In the genomic region with DNA sequence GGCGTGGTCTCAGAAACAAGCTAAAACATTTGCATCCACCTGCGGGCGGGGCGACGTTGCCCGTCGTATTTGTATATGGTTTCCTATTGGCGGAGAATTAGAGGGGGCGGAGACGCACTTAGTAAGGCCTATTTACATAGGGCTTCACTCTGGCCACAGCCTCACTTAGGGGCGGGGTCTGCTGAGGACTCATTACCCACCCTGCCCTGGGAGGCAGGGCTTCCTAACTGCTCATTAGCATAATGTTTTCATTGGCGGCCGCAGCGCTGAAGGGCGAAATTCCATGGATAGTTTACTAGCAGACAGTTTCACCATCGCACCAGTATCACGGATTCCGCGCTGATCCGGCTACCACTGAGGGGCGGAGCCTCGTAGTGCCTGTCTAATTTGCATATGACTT, we compare ENCODE assay signal across 8 mouse cellular contexts. TPM values are rescaled to one million over a fixed set of nuclear protein-coding genes. Genes with fewer than 3 reads are reported as not detected.
DNase-seq lines count a peak whose midpoint lies in the region; ATAC-seq and TF ChIP-seq lines count a peak whose summit lies in the region.

No protein-coding gene starts in this region.

- H3K27ac ChIP-seq in embryonic facial prominence, embryonic 13.5 days: peak overlapping the region; percentile 98
- peak overlapping the region; percentile 94 for H3K27ac ChIP-seq in kidney, adult 2 months (ENCODE audit: insufficient read depth, low read depth, low read length)
- peak overlapping the region; percentile 93 for H3K27ac ChIP-seq in limb, embryonic 12.5 days
- peak overlapping the region; percentile 93 for H3K27ac ChIP-seq in midbrain, embryonic 15.5 days
- peak overlapping the region; percentile 95 for H3K27ac ChIP-seq in spleen, adult 2 months (ENCODE audit: insufficient read depth, low read length)

- WGBS in embryonic facial prominence, embryonic 13.5 days: 0% methylated on average over 22 of the region's 22 CpGs
- under 1% methylated on average over 22 of the region's 22 CpGs for WGBS in kidney, adult 2 months
- WGBS in limb, embryonic 12.5 days: under 1% methylated on average over 22 of the region's 22 CpGs
- under 1% methylated on average over 22 of the region's 22 CpGs for WGBS in midbrain, embryonic 15.5 days
- WGBS in spleen, adult 2 months: under 1% methylated on average over 22 of the region's 22 CpGs

- H3K27me3 ChIP-seq in embryonic facial prominence, embryonic 13.5 days: no peaks in the 10 kb centered on the region
- H3K27me3 ChIP-seq in kidney, adult 2 months (replicated peaks; ENCODE audit: control insufficient read depth, insufficient read depth, low read length): no peaks in the 10 kb centered on the region
- H3K27me3 ChIP-seq in limb, embryonic 12.5 days: 0 out of 2 replicates have a peak, but pooled peaks cover 3% of the 10 kb centered on the region
- H3K27me3 ChIP-seq in midbrain, embryonic 15.5 days (replicated peaks): peaks cover 32% of the 10 kb centered on the region
- H3K27me3 ChIP-seq in spleen, adult 2 months (ENCODE audit: control insufficient read depth, insufficient read depth, low read length): no peaks in the 10 kb centered on the region

- no peak for TF ChIP-seq POLR2A in kidney, adult 2 months (IDR thresholded peaks at IDR 0.05; ENCODE audit: low read depth, low read length)
- TF ChIP-seq POLR2A in spleen, adult 2 months (IDR thresholded peaks at IDR 0.05; ENCODE audit: low read depth, low read length): no peak

- peaks cover 54% of the 10 kb centered on the region for H3K4me1 ChIP-seq in embryonic facial prominence, embryonic 13.5 days
- peaks cover 23% of the 10 kb centered on the region for H3K4me1 ChIP-seq in kidney, adult 2 months (ENCODE audit: control insufficient read depth, insufficient read depth, low read length)
- H3K4me1 ChIP-seq in limb, embryonic 12.5 days (replicated peaks): peaks cover 56% of the 10 kb centered on the region
- peaks cover 55% of the 10 kb centered on the region for H3K4me1 ChIP-seq in midbrain, embryonic 15.5 days
- H3K4me1 ChIP-seq in spleen, adult 2 months (ENCODE audit: control insufficient read depth, insufficient read depth, insufficient read length): peaks cover 36% of the 10 kb centered on the region

- DNase-seq in 3134 (ENCODE audit: extremely low read depth, insufficient read length, low spot score): peak; percentile 94
- DNase-seq in adrenal gland, postnatal 36 days: peak; percentile 93 to 96
- DNase-seq in heart, adult 18-20 months: peak; percentile 97 to 99
- peak; percentile 100 for DNase-seq in kidney, adult 2 months
- DNase-seq in spleen, adult 2 months (ENCODE audit: low read depth in 1 of 2, low spot score in 2 of 2): peak; percentile 95 to 99

- H3K4me3 ChIP-seq in embryonic facial prominence, embryonic 13.5 days: peak overlapping the region; percentile 66
- H3K4me3 ChIP-seq in kidney, adult 2 months (ENCODE audit: insufficient read depth, low read depth, low read length): peak overlapping the region; percentile 71
- peak overlapping the region; percentile 76 for H3K4me3 ChIP-seq in limb, embryonic 12.5 days (replicated peaks)
- peak overlapping the region; percentile 74 for H3K4me3 ChIP-seq in midbrain, embryonic 15.5 days
- peak overlapping the region; percentile 71 for H3K4me3 ChIP-seq in spleen, adult 2 months (ENCODE audit: extremely low read depth, insufficient read depth, insufficient read length)

- H3K36me3 ChIP-seq in embryonic facial prominence, embryonic 13.5 days: 0 out of 2 replicates have a peak, but pooled peaks cover 8% of the 10 kb centered on the region
- H3K36me3 ChIP-seq in kidney, adult 2 months (ENCODE audit: control insufficient read depth, insufficient read depth, low read length): no peaks in the 10 kb centered on the region
- H3K36me3 ChIP-seq in limb, embryonic 12.5 days: peaks cover 8% of the 10 kb centered on the region; the same call in 1 of the 2 replicates
- no peaks in the 10 kb centered on the region for H3K36me3 ChIP-seq in midbrain, embryonic 15.5 days (replicated peaks)
- H3K36me3 ChIP-seq in spleen, adult 2 months (ENCODE audit: control insufficient read depth, insufficient read depth, low read length): no peaks in the 10 kb centered on the region

- H3K4me2 ChIP-seq in embryonic facial prominence, embryonic 13.5 days: peak overlapping the region; percentile 93
- peak overlapping the region; percentile 94 for H3K4me2 ChIP-seq in limb, embryonic 12.5 days
- H3K4me2 ChIP-seq in midbrain, embryonic 15.5 days: peak overlapping the region; percentile 79

- H3K9ac ChIP-seq in embryonic facial prominence, embryonic 13.5 days: peak overlapping the region; percentile 84
- peak overlapping the region; percentile 86 for H3K9ac ChIP-seq in limb, embryonic 12.5 days (replicated peaks)
- H3K9ac ChIP-seq in midbrain, embryonic 15.5 days: peak overlapping the region; percentile 89

- peak; percentile 89 for ATAC-seq in embryonic facial prominence, embryonic 13.5 days (ENCODE audit: insufficient number of reproducible peaks, insufficient read depth, low FRiP score, low TSS enrichment, low read depth)
- ATAC-seq in limb, embryonic 12.5 days (ENCODE audit: insufficient number of reproducible peaks, insufficient read depth, low FRiP score, low TSS enrichment, low read depth): peak; percentile 92
- peak; percentile 94 for ATAC-seq in midbrain, embryonic 15.5 days (replicated peaks)

- no peak for TF ChIP-seq CTCF in kidney, adult 2 months (conservative IDR thresholded peaks at IDR 0.05; ENCODE audit: insufficient read depth, insufficient read length, low read depth, low read length)
- TF ChIP-seq CTCF in spleen, adult 2 months (IDR thresholded peaks at IDR 0.05; ENCODE audit: extremely low read depth, insufficient read depth, insufficient read length, insufficient replicate concordance): no peak

- H3K9me3 ChIP-seq in embryonic facial prominence, embryonic 13.5 days: no peaks in the 10 kb centered on the region
- H3K9me3 ChIP-seq in limb, embryonic 12.5 days: no peaks in the 10 kb centered on the region
- no peaks in the 10 kb centered on the region for H3K9me3 ChIP-seq in midbrain, embryonic 15.5 days

RNA-seq across cellular contexts. Expression of gene Tmem259, which starts 0.7 kb away (rescaled TPM):
- total RNA-seq in adrenal gland, postnatal 36 days (2021): 100 to 1,000 TPM; 144 to 146 TPM
- 15.4 and 17.0 TPM in 2 replicates for polyA plus RNA-seq in embryonic facial prominence, embryonic 13.5 days (2015; fragmentation: Nextera tagmentation; extraction: Ambion mirVana)
- total RNA-seq in heart, adult 18-20 months (2021): 100 to 1,000 TPM; 120 TPM
- 262 and 316 TPM in 2 replicates for polyA plus RNA-seq in kidney, adult 2 months (2012; rRNA removed)
- polyA plus RNA-seq in limb, embryonic 12.5 days (2016; fragmentation: Nextera tagmentation; extraction: Ambion mirVana): 20.7 and 22.5 TPM in 2 replicates
- polyA plus RNA-seq in midbrain, embryonic 15.5 days (2015; fragmentation: Nextera tagmentation; extraction: Ambion mirVana): 24.3 and 28.3 TPM in 2 replicates
- polyA plus RNA-seq in spleen, adult 2 months (2012; rRNA removed): 266 and 371 TPM in 2 replicates

RNA-seq across cellular contexts. Expression of gene Cnn2, which starts 3.5 kb away (rescaled TPM):
- total RNA-seq in adrenal gland, postnatal 36 days (2021): 10 to 100 TPM; 30.2 to 42.9 TPM
- 298 and 319 TPM in 2 replicates for polyA plus RNA-seq in embryonic facial prominence, embryonic 13.5 days (2015; fragmentation: Nextera tagmentation; extraction: Ambion mirVana)
- total RNA-seq in heart, adult 18-20 months (2021): 10 to 100 TPM; 28.3 to 32.6 TPM
- polyA plus RNA-seq in kidney, adult 2 months (2012; rRNA removed): 52.3 and 55.5 TPM in 2 replicates
- 216 and 240 TPM in 2 replicates for polyA plus RNA-seq in limb, embryonic 12.5 days (2016; fragmentation: Nextera tagmentation; extraction: Ambion mirVana)
- polyA plus RNA-seq in midbrain, embryonic 15.5 days (2015; fragmentation: Nextera tagmentation; extraction: Ambion mirVana): 28.6 and 34.4 TPM in 2 replicates
- 297 and 409 TPM in 2 replicates for polyA plus RNA-seq in spleen, adult 2 months (2012; rRNA removed)

RNA-seq across cellular contexts. Expression of gene Abca7, which starts 11.4 kb away (rescaled TPM):
- total RNA-seq in adrenal gland, postnatal 36 days (2021): 10 to 100 TPM; 20.2 to 20.3 TPM
- polyA plus RNA-seq in embryonic facial prominence, embryonic 13.5 days (2015; fragmentation: Nextera tagmentation; extraction: Ambion mirVana): 2.2 and 2.6 TPM in 2 replicates
- total RNA-seq in heart, adult 18-20 months (2021): 1 to 10 TPM; 6.5 to 7.6 TPM
- polyA plus RNA-seq in kidney, adult 2 months (2012; rRNA removed): 10.6 and 11.8 TPM in 2 replicates
- polyA plus RNA-seq in limb, embryonic 12.5 days (2016; fragmentation: Nextera tagmentation; extraction: Ambion mirVana): 2.1 and 2.3 TPM in 2 replicates
- polyA plus RNA-seq in midbrain, embryonic 15.5 days (2015; fragmentation: Nextera tagmentation; extraction: Ambion mirVana): 4.4 and 4.8 TPM in 2 replicates
- 50.4 and 64.5 TPM in 2 replicates for polyA plus RNA-seq in spleen, adult 2 months (2012; rRNA removed)

RNA-seq across cellular contexts. Expression of gene Grin3b, which starts 14.4 kb away (rescaled TPM):
- not detected for total RNA-seq in adrenal gland, postnatal 36 days (2021)
- 0.52 and 0.83 TPM in 2 replicates for polyA plus RNA-seq in embryonic facial prominence, embryonic 13.5 days (2015; fragmentation: Nextera tagmentation; extraction: Ambion mirVana)
- total RNA-seq in heart, adult 18-20 months (2021): under 1 TPM; 0.57 to 0.67 TPM
- 1.6 and 2.0 TPM in 2 replicates for polyA plus RNA-seq in kidney, adult 2 months (2012; rRNA removed)
- polyA plus RNA-seq in limb, embryonic 12.5 days (2016; fragmentation: Nextera tagmentation; extraction: Ambion mirVana): 0.54 and 0.68 TPM in 2 replicates
- polyA plus RNA-seq in midbrain, embryonic 15.5 days (2015; fragmentation: Nextera tagmentation; extraction: Ambion mirVana): 0.34 and 0.66 TPM in 2 replicates
- polyA plus RNA-seq in spleen, adult 2 months (2012; rRNA removed): 0.12 and 0.16 TPM in 2 replicates

RNA-seq across cellular contexts. Expression of gene Wdr18, which starts 24.9 kb away (rescaled TPM):
- 10 to 100 TPM; 37.8 to 48.9 TPM for total RNA-seq in adrenal gland, postnatal 36 days (2021)
- polyA plus RNA-seq in embryonic facial prominence, embryonic 13.5 days (2015; fragmentation: Nextera tagmentation; extraction: Ambion mirVana): 97.7 and 106 TPM in 2 replicates
- total RNA-seq in heart, adult 18-20 months (2021): 10 to 100 TPM; 33.1 to 33.6 TPM
- 60.4 and 67.5 TPM in 2 replicates for polyA plus RNA-seq in kidney, adult 2 months (2012; rRNA removed)
- 120 and 122 TPM in 2 replicates for polyA plus RNA-seq in limb, embryonic 12.5 days (2016; fragmentation: Nextera tagmentation; extraction: Ambion mirVana)
- polyA plus RNA-seq in midbrain, embryonic 15.5 days (2015; fragmentation: Nextera tagmentation; extraction: Ambion mirVana): 87.3 and 87.5 TPM in 2 replicates
- 41.2 and 51.6 TPM in 2 replicates for polyA plus RNA-seq in spleen, adult 2 months (2012; rRNA removed)

Comparison
In these comparisons a context has a peak if more than half of its experiments do, and no peak if none do; other contexts are left out.
1. Peak in every context shown above with its lines: DNase-seq, ATAC-seq, H3K4me3 ChIP-seq and H3K27ac ChIP-seq.